Mouse (Mus musculus): ENCODE measurements around the gene Rbpj. TPM values are rescaled to one million over a fixed set of nuclear protein-coding genes. Genes with fewer than 3 reads are reported as not detected.

The Rbpj gene
- total and polyA plus RNA-seq, 2 experiments: 4.2 to 9.6 TPM

- Histone ChIP-seq H3K27me3 (ENCODE audit: control insufficient read depth, insufficient read depth, low read length) (no peaks in the 10 kb centered on the region), H3K9ac (ENCODE audit: low read depth, low read length) (no peak overlapping the region), H3K4me1 (ENCODE audit: control insufficient read depth, insufficient read depth, low read length) (no peaks in the 10 kb centered on the region), H3K27ac (replicated peaks; ENCODE audit: insufficient read depth, low read depth, low read length) (no peak overlapping the region), H3K79me2 (ENCODE audit: control insufficient read depth, insufficient read depth, low read length) (no peaks in the 10 kb centered on the region), H3K36me3 (ENCODE audit: control insufficient read depth, insufficient read depth, low read length) (peaks cover 27% of the 10 kb centered on the region), H3K4me3 (ENCODE audit: insufficient read depth, low read depth, low read length) (no peak overlapping the region)
- no peak for DNase-seq (ENCODE audit: extremely low read depth, low read depth, low spot score)
- 78% methylated on average over 2 of the region's 2 CpGs for WGBS
- TF ChIP-seq CTCF (IDR thresholded peaks at IDR 0.05; ENCODE audit: low read depth, low read length): no peak
- no peak for TF ChIP-seq POLR2A (IDR thresholded peaks at IDR 0.05; ENCODE audit: extremely low read depth, insufficient read depth, low read length)
These were observed 181.4 kb downstream of the Rbpj start for GRCm38 (mm10) chr5:53647358-53647757.

GRCm38 (mm10) chr5:53656596-53656995, 190.6 kb downstream of the Rbpj start:
- Histone ChIP-seq H3K9ac (ENCODE audit: low read depth, low read length) (no peak overlapping the region), H3K4me3 (ENCODE audit: insufficient read depth, low read depth, low read length) (no peak overlapping the region), H3K27me3 (ENCODE audit: control insufficient read depth, insufficient read depth, low read length) (no peaks in the 10 kb centered on the region), H3K27ac (replicated peaks; ENCODE audit: insufficient read depth, low read depth, low read length) (no peak overlapping the region; the same call in 1 of the 2 replicates), H3K79me2 (ENCODE audit: control insufficient read depth, insufficient read depth, low read length) (no peaks in the 10 kb centered on the region), H3K36me3 (ENCODE audit: control insufficient read depth, insufficient read depth, low read length) (peaks cover 7% of the 10 kb centered on the region; the same call in 1 of the 2 replicates), H3K4me1 (ENCODE audit: control insufficient read depth, insufficient read depth, low read length) (peaks cover 4% of the 10 kb centered on the region; the same call in 1 of the 2 replicates)
- WGBS: 5% methylated on average over 1 of the region's 1 CpGs
- peak; percentile 71 for DNase-seq (ENCODE audit: extremely low read depth, low read depth, low spot score)
- TF ChIP-seq CTCF (IDR thresholded peaks at IDR 0.05; ENCODE audit: low read depth, low read length) (no peak), POLR2A (IDR thresholded peaks at IDR 0.05; ENCODE audit: extremely low read depth, insufficient read depth, low read length) (no peak)

- Histone ChIP-seq H3K79me2 (ENCODE audit: control insufficient read depth, insufficient read depth, low read length) (no peaks in the 10 kb centered on the region), H3K9ac (ENCODE audit: low read depth, low read length) (no peak overlapping the region), H3K4me3 (ENCODE audit: insufficient read depth, low read depth, low read length) (no peak overlapping the region), H3K27ac (replicated peaks; ENCODE audit: insufficient read depth, low read depth, low read length) (no peak overlapping the region), H3K4me1 (ENCODE audit: control insufficient read depth, insufficient read depth, low read length) (peaks cover 4% of the 10 kb centered on the region; the same call in 1 of the 2 replicates), H3K36me3 (ENCODE audit: control insufficient read depth, insufficient read depth, low read length) (no peaks in the 10 kb centered on the region; the same call in 1 of the 2 replicates), H3K27me3 (ENCODE audit: control insufficient read depth, insufficient read depth, low read length) (no peaks in the 10 kb centered on the region)
- DNase-seq (ENCODE audit: extremely low read depth, low read depth, low spot score): no peak
- no peak for TF ChIP-seq POLR2A (IDR thresholded peaks at IDR 0.05; ENCODE audit: extremely low read depth, insufficient read depth, low read length)
- peak; percentile 39 for TF ChIP-seq CTCF (IDR thresholded peaks at IDR 0.05; ENCODE audit: low read depth, low read length)
- WGBS: 91% methylated on average over 6 of the region's 6 CpGs
These were observed 192.0 kb downstream of the Rbpj start for GRCm38 (mm10) chr5:53657925-53658324.

- peaks cover 2% of the 10 kb centered on the region; the same call in 1 of the 2 replicates for H3K4me1 ChIP-seq (ENCODE audit: control insufficient read depth, insufficient read depth, low read length)
- no peak for DNase-seq (ENCODE audit: extremely low read depth, low read depth, low spot score)
- no peak overlapping the region for H3K9ac ChIP-seq (ENCODE audit: low read depth, low read length)
- no peaks in the 10 kb centered on the region for H3K36me3 ChIP-seq (ENCODE audit: control insufficient read depth, insufficient read depth, low read length)
- H3K4me3 ChIP-seq (ENCODE audit: insufficient read depth, low read depth, low read length): no peak overlapping the region
- H3K27ac ChIP-seq (replicated peaks; ENCODE audit: insufficient read depth, low read depth, low read length): no peak overlapping the region
- H3K27me3 ChIP-seq (ENCODE audit: control insufficient read depth, insufficient read depth, low read length): no peaks in the 10 kb centered on the region
- H3K79me2 ChIP-seq (ENCODE audit: control insufficient read depth, insufficient read depth, low read length): no peaks in the 10 kb centered on the region
- TF ChIP-seq CTCF (IDR thresholded peaks at IDR 0.05; ENCODE audit: low read depth, low read length) (no peak), POLR2A (IDR thresholded peaks at IDR 0.05; ENCODE audit: extremely low read depth, insufficient read depth, low read length) (no peak)
- 69% methylated on average over 2 of the region's 2 CpGs for WGBS
These were observed 195.6 kb downstream of the Rbpj start for GRCm38 (mm10) chr5:53661508-53661907.

GRCm38 (mm10) chr5:53662413-53662812, 196.5 kb downstream of the Rbpj start:
- no peaks in the 10 kb centered on the region for H3K79me2 ChIP-seq (ENCODE audit: control insufficient read depth, insufficient read depth, low read length)
- H3K36me3 ChIP-seq (ENCODE audit: control insufficient read depth, insufficient read depth, low read length): no peaks in the 10 kb centered on the region
- no peak for DNase-seq (ENCODE audit: extremely low read depth, low read depth, low spot score)
- no peak for TF ChIP-seq POLR2A (IDR thresholded peaks at IDR 0.05; ENCODE audit: extremely low read depth, insufficient read depth, low read length)
- TF ChIP-seq CTCF (IDR thresholded peaks at IDR 0.05; ENCODE audit: low read depth, low read length): no peak
- H3K4me3 ChIP-seq (ENCODE audit: insufficient read depth, low read depth, low read length): no peak overlapping the region
- WGBS: 50% methylated on average over 1 of the region's 1 CpGs
- H3K27ac ChIP-seq (replicated peaks; ENCODE audit: insufficient read depth, low read depth, low read length): no peak overlapping the region
- no peaks in the 10 kb centered on the region for H3K4me1 ChIP-seq (ENCODE audit: control insufficient read depth, insufficient read depth, low read length)
- no peaks in the 10 kb centered on the region for H3K27me3 ChIP-seq (ENCODE audit: control insufficient read depth, insufficient read depth, low read length)
- H3K9ac ChIP-seq (ENCODE audit: low read depth, low read length): no peak overlapping the region

GRCm38 (mm10) chr5:53663665-53664064, 197.7 kb downstream of the Rbpj start:
- Histone ChIP-seq H3K27me3 (ENCODE audit: control insufficient read depth, insufficient read depth, low read length) (no peaks in the 10 kb centered on the region), H3K36me3 (ENCODE audit: control insufficient read depth, insufficient read depth, low read length) (no peaks in the 10 kb centered on the region)
- no peak for TF ChIP-seq CTCF (IDR thresholded peaks at IDR 0.05; ENCODE audit: low read depth, low read length)
- no peak for TF ChIP-seq POLR2A (IDR thresholded peaks at IDR 0.05; ENCODE audit: extremely low read depth, insufficient read depth, low read length)

More at GRCm38 (mm10) chr5:53663665-53664064, 197.7 kb downstream of the Rbpj start:
- Histone ChIP-seq H3K9ac (ENCODE audit: low read depth, low read length) (no peak overlapping the region), H3K4me1 (ENCODE audit: control insufficient read depth, insufficient read depth, low read length) (no peaks in the 10 kb centered on the region), H3K27ac (replicated peaks; ENCODE audit: insufficient read depth, low read depth, low read length) (no peak overlapping the region), H3K79me2 (ENCODE audit: control insufficient read depth, insufficient read depth, low read length) (no peaks in the 10 kb centered on the region), H3K4me3 (ENCODE audit: insufficient read depth, low read depth, low read length) (no peak overlapping the region)
- no peak for DNase-seq (ENCODE audit: extremely low read depth, low read depth, low spot score)

Data from liver, adult 2 months (tissue).